Mouse (Mus musculus) lung, postnatal 0 days (tissue): ENCODE measurements around the gene Mog.

Source experiments
- CTCF ChIP-seq: IDR thresholded peaks from 2 replicates; pipeline ENCODE4 v1.5.1; 2016; ENCODE audit warnings: antibody characterized with exemption, mild to moderate bottlenecking
- EP300 ChIP-seq: IDR thresholded peaks from 2 replicates; pipeline ENCODE4 v1.6.1; 2016; ENCODE audit warnings: antibody characterized with exemption, mild to moderate bottlenecking, control low read depth

GRCm38 (mm10) chr17:36982253-36983155 is 40.7 kb downstream of the Mog start:
- TF ChIP-seq CTCF (no peak), EP300 (peak; percentile 69)
